Mouse (Mus musculus) lung, embryonic 14.5 days (tissue): ENCODE data around the gene Slit3. TPM values are rescaled to one million over a fixed set of nuclear protein-coding genes. Genes with fewer than 3 reads are reported as not detected.

Source experiments
- ATAC-seq: fragments of 200-750 bp; cut with Nextera tagmentation; 2 replicates; pipeline ENCODE4 v1.8.0; 2017; ENCODE audit warnings: mild to moderate bottlenecking, moderate TSS enrichment, moderate library complexity; ENCODE audit not compliant: insufficient read depth
- DNase-seq: peaks from one replicate; pipeline ENCODE4 v3.0.0-alpha.2; 2015
- H3K27ac ChIP-seq: fragments of 300-500 bp; sonication (generic); 2 replicates; pipeline ENCODE4 v1.5.1; 2014; ENCODE audit warnings: low read depth, mild to moderate bottlenecking, moderate library complexity
- H3K27me3 ChIP-seq: fragments of 300-500 bp; sonication (generic); 2 replicates; pipeline ENCODE4 v1.6.1; 2014; ENCODE audit warnings: low read length, control low read depth; ENCODE audit not compliant: insufficient read depth
- H3K36me3 ChIP-seq: fragments of 300-500 bp; sonication (generic); 2 replicates; pipeline ENCODE4 v1.6.1; 2014; ENCODE audit warnings: control low read depth; ENCODE audit not compliant: insufficient read depth
- H3K4me1 ChIP-seq: fragments of 300-500 bp; sonication (generic); 2 replicates; pipeline ENCODE4 v1.6.1; 2014; ENCODE audit warnings: antibody characterized with exemption, control low read depth; ENCODE audit not compliant: insufficient read depth
- H3K4me2 ChIP-seq: fragments of 300-500 bp; sonication (generic); 2 replicates; pipeline ENCODE4 v1.6.1; 2014; ENCODE audit warnings: mild to moderate bottlenecking
- H3K4me3 ChIP-seq: fragments of 300-500 bp; sonication (generic); 2 replicates; pipeline ENCODE4 v1.5.1; 2014; ENCODE audit warnings: low read depth, low read length
- H3K9ac ChIP-seq: fragments of 300-500 bp; sonication (generic); 2 replicates; pipeline ENCODE4 v1.6.1; 2014
- H3K9me3 ChIP-seq: fragments of 300-500 bp; sonication (generic); 2 replicates; pipeline ENCODE4 v1.6.1; 2016; ENCODE audit warnings: low read depth, low read length, control low read depth
- CTCF ChIP-seq: IDR thresholded peaks from 2 replicates; pipeline ENCODE4 v1.5.1; 2016; ENCODE audit warnings: antibody characterized with exemption, low read depth
- WGBS: fragments of 180-500 bp; shearing (Covaris S2); extraction: QIAGEN DNeasy Blood & Tissue Kit; methylation state at CpG from one replicate; pipeline ENCODE4 v1.1.7; 2014; 5-methylcytosine and 5-hydroxymethylcytosine counted together
- polyA plus RNA-seq: library from polyadenylated mRNA; unstranded; fragments of >200 nt; fragmentation: Nextera tagmentation; extraction: Ambion mirVana; gene quantifications from 2 replicates; pipeline ENCODE4 v1.2.1, GENCODE M21; 2014

Gene Slit3
- polyA plus RNA-seq, 1 experiment from 2014 or later, result 37.3 TPM

- H3K27ac ChIP-seq, result no peak overlapping the region
- TF ChIP-seq CTCF, result no peak
- DNase-seq, result no peak
- no peaks in the 10 kb centered on the region for H3K36me3 ChIP-seq
- no peak overlapping the region for H3K4me3 ChIP-seq
- 34% methylated on average over 8 of the region's 8 CpGs for WGBS
- 0 out of 2 replicates have a peak, but pooled peaks cover 2% of the 10 kb centered on the region for H3K27me3 ChIP-seq
- H3K9ac ChIP-seq, result no peak overlapping the region
- 0 out of 2 replicates have a peak, but pooled peaks cover 4% of the 10 kb centered on the region for H3K9me3 ChIP-seq
- H3K4me2 ChIP-seq, result no peak overlapping the region
- H3K4me1 ChIP-seq, result no peaks in the 10 kb centered on the region
- no peak for ATAC-seq
Observed at GRCm38 (mm10) chr11:35480146-35480545, 359.1 kb downstream of the Slit3 start.

DNA sequence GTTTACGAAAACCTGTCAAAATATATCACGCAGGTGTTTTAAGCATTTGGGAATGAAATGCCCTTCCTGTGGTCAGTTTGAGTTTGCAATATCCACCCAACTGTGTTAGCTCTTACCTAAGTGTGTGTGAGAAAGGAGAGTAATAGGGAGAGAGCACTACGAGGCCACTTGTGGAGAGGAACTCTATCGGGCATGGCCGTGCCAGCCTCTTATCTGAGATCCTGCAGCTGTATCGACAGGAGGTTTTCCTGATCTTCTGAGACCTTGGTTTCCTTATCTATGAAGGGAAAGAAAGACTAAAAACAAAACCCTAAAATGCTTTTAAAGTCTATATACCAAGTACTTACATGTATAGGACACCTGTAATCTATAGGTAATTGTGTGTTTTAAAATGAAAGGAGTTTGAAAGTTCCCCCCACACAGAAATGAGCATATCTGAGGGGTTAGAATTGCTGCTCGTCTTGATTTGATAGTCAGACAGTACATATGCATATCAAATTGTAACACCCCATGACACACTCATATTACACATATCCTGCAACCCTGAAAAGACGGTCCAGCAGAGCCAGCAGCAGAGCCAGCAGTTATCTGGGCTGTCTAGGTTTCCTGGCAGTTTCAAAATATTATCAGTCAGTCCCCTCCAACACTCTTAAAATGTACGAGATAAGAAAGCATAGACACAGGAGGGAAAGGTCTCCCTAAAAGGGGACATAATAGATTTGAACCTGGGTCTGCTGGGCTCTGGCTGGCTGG lies 360.8 kb downstream of the Slit3 start:
- Histone ChIP-seq H3K9ac (no peak overlapping the region), H3K27ac (no peak overlapping the region), H3K27me3 (0 out of 2 replicates have a peak, but pooled peaks cover 2% of the 10 kb centered on the region), H3K4me2 (no peak overlapping the region), H3K4me3 (no peak overlapping the region), H3K36me3 (no peaks in the 10 kb centered on the region), H3K4me1 (no peaks in the 10 kb centered on the region), H3K9me3 (0 out of 2 replicates have a peak, but pooled peaks cover 4% of the 10 kb centered on the region)
- ATAC-seq, result no peak
- no peak for TF ChIP-seq CTCF
- no peak for DNase-seq
- 70% methylated on average over 9 of the region's 9 CpGs for WGBS

- H3K4me1 ChIP-seq, result no peaks in the 10 kb centered on the region
- no peaks in the 10 kb centered on the region for H3K27me3 ChIP-seq
- no peak overlapping the region for H3K27ac ChIP-seq
- no peak overlapping the region for H3K4me2 ChIP-seq
- no peak overlapping the region for H3K4me3 ChIP-seq
- DNase-seq (no peak), ATAC-seq (no peak)
- no peak overlapping the region for H3K9ac ChIP-seq
- WGBS, result 86% methylated on average over 5 of the region's 5 CpGs
- no peak for TF ChIP-seq CTCF
- no peaks in the 10 kb centered on the region for H3K36me3 ChIP-seq
- H3K9me3 ChIP-seq, result no peaks in the 10 kb centered on the region
Observed at GRCm38 (mm10) chr11:35487966-35488365, 366.9 kb downstream of the Slit3 start.

DNA sequence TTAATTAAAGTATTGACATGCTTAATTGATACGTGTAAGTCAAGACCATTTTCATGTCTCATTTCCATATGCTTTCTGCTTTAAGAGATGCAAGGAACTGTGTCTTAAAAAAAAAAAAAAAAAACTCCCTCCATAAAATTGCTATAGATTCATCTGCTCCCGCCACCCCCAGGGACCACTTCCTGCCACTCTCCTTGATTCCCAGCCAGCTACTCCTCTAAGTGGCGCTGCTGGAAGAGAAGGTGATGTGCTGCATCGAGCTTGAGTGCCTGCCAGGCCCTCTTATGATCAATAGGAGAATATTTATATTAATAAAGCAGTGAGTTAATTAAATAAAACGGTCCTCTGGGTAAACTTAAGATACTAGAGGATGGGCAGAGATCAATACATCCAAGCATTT lies 370.7 kb downstream of the Slit3 start:
- no peak for ATAC-seq
- TF ChIP-seq CTCF, result no peak
- Histone ChIP-seq H3K27ac (no peak overlapping the region), H3K4me2 (no peak overlapping the region), H3K9me3 (no peaks in the 10 kb centered on the region), H3K4me3 (no peak overlapping the region), H3K27me3 (no peaks in the 10 kb centered on the region), H3K36me3 (no peaks in the 10 kb centered on the region), H3K4me1 (no peaks in the 10 kb centered on the region), H3K9ac (no peak overlapping the region)
- peak; percentile 13 for DNase-seq
- 43% methylated on average over 5 of the region's 5 CpGs for WGBS

DNA sequence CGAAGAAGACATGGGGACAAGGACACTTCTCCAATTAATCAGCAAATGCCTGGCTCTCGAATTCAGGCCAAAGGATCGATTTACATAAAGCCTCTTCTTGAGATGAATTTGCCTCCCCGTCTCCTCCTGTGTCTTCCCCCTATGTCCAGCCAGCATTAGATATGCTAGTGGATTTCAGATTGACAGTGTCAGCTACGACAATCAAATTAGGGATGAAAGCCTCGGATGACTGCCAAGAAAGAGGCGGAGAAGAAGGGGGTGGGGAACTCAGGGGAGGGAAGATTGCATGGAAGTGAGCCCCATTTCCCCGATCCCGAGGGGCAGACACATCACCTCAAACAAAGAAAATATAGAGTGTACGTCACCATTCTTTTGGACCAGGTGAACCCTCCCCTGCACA lies 375.9 kb downstream of the Slit3 start:
- WGBS, result 72% methylated on average over 10 of the region's 10 CpGs
- 0 out of 2 replicates have a peak, but pooled peaks cover under 1% of the 10 kb centered on the region for H3K4me1 ChIP-seq

GRCm38 (mm10) chr11:35497961-35498360 lies 376.9 kb downstream of the Slit3 start:
- DNase-seq (no peak), ATAC-seq (no peak)
- 83% methylated on average over 8 of the region's 8 CpGs for WGBS
- no peak overlapping the region for H3K4me3 ChIP-seq
- H3K4me1 ChIP-seq, result 0 out of 2 replicates have a peak, but pooled peaks cover 9% of the 10 kb centered on the region
- no peak overlapping the region for H3K27ac ChIP-seq
- no peak overlapping the region for H3K4me2 ChIP-seq
- H3K9me3 ChIP-seq, result no peaks in the 10 kb centered on the region
- no peak for TF ChIP-seq CTCF
- H3K9ac ChIP-seq, result no peak overlapping the region
- H3K36me3 ChIP-seq, result no peaks in the 10 kb centered on the region
- no peaks in the 10 kb centered on the region for H3K27me3 ChIP-seq

More for the DNA sequence above, 375.9 kb downstream of the Slit3 start:
- no peak overlapping the region for H3K4me3 ChIP-seq
- ATAC-seq, result no peak
- TF ChIP-seq CTCF, result no peak
- no peaks in the 10 kb centered on the region for H3K9me3 ChIP-seq
- no peak overlapping the region for H3K27ac ChIP-seq
- H3K9ac ChIP-seq, result no peak overlapping the region
- no peaks in the 10 kb centered on the region for H3K27me3 ChIP-seq
- no peak for DNase-seq
- no peak overlapping the region for H3K4me2 ChIP-seq
- H3K36me3 ChIP-seq, result no peaks in the 10 kb centered on the region

DNA sequence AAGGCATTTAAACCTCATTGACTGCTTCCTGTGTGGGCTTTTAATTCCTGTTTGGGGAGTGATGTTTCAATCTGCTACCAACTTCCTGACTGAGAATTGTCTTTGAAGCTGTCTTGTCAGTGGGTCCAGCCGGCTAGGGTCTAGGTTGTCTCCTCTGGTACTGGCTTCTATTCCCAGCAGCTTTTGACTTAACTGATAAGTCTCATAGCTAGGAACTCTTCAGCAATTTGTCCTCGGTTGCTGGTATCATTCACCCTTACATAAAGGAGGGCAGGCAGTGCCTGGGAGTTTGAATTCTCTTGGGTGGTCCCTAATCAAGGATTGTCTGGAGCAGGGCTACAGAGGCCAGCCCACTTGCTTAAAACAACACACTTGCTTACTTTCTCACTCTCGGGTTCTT lies 381.1 kb downstream of the Slit3 start:
- no peak for TF ChIP-seq CTCF
- DNase-seq (peak; percentile 61), ATAC-seq (peak; percentile 43; the same call in 1 of the 2 replicates)

More for the DNA sequence above, 381.1 kb downstream of the Slit3 start:
- Histone ChIP-seq H3K36me3 (no peaks in the 10 kb centered on the region), H3K4me3 (no peak overlapping the region), H3K27ac (no peak overlapping the region), H3K27me3 (no peaks in the 10 kb centered on the region), H3K4me1 (0 out of 2 replicates have a peak, but pooled peaks cover 9% of the 10 kb centered on the region), H3K4me2 (no peak overlapping the region), H3K9ac (no peak overlapping the region), H3K9me3 (no peaks in the 10 kb centered on the region)
- 2% methylated on average over 3 of the region's 3 CpGs for WGBS
